Mouse (Mus musculus): ENCODE data around the gene Chka. TPM values are rescaled to one million over a fixed set of nuclear protein-coding genes. Genes with fewer than 3 reads are reported as not detected.

Gene Chka
- polyA plus RNA-seq, 1 experiment from 2014 or later = 40.3 TPM

DNA sequence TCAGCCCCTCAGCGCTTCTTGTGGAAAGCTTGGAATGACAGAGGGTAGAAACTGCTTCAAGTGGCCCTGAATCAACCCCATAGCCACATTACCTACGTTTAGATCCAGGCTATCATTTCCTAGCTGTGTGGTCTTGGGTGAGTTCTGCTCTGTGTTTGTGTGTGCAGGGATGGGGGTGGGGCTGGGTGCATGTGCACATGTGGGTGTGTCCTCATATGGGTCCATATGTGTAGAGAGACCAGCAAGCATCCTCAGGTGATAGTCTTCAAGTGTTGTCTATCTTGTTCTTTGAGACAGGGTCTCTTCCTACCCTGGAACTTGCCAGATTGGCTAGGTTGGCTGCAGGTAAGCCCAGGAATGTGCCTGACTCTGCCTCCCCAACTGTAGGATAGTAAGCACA is 2.3 kb upstream of the Chka start:
- Histone ChIP-seq H3K27me3 (ENCODE audit: insufficient read depth, poor library complexity, severe bottlenecking) (no peaks in the 10 kb centered on the region), H3K36me3 (no peaks in the 10 kb centered on the region), H3K9me3 (no peaks in the 10 kb centered on the region), H3K4me1 (peaks cover 19% of the 10 kb centered on the region), H3K27ac (no peak overlapping the region), H3K4me3 (no peak overlapping the region)
- 83% methylated on average over 2 of the region's 2 CpGs for WGBS
- DNase-seq (ENCODE audit: low spot score) = peak; percentile 66

GRCm38 (mm10) chr19:3850076-3850475 is 1.5 kb upstream of the Chka start:
- no peaks in the 10 kb centered on the region for H3K9me3 ChIP-seq
- DNase-seq (ENCODE audit: low spot score) = peak; percentile 74
- H3K36me3 ChIP-seq = no peaks in the 10 kb centered on the region
- WGBS = 32% methylated on average over 5 of the region's 5 CpGs
- no peak overlapping the region; the same call in 1 of the 2 replicates for H3K27ac ChIP-seq
- no peaks in the 10 kb centered on the region for H3K27me3 ChIP-seq (ENCODE audit: insufficient read depth, poor library complexity, severe bottlenecking)
- H3K4me1 ChIP-seq = peaks cover 19% of the 10 kb centered on the region
- no peak overlapping the region for H3K4me3 ChIP-seq

DNA sequence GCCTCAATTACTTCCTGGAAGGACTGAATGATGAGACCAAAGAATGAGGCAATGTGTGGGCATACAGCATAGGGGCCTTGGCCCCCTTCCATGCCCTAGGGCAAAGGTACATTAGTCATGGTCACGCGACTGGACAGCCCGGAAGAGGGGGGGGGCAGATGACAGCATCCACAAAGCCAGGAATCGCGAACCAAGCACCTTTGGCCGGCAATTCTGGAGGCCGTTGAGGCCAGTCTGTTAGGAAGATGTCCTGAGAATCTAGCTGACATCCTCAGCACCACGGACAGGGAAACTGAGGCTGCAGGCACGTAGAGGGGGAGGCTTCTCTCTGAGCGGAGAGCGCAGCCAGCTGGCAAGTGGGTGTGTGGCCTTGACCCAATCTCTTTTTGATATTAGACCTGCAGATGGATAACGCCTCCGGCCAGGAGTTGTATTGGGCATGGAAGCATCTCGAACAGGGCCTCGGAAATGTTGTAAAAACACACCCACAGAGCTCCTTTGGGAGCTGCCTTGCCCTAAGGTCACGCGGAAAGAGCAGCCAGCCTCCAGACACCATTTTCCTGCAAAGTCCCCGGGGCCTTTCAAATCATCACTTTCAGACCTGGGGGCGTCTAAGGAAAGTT is 615 bp upstream of the Chka start:
- WGBS = 3% methylated on average over 19 of the region's 19 CpGs
- H3K36me3 ChIP-seq = no peaks in the 10 kb centered on the region
- H3K27me3 ChIP-seq (ENCODE audit: insufficient read depth, poor library complexity, severe bottlenecking) = no peaks in the 10 kb centered on the region
- peak overlapping the region; percentile 98 for H3K27ac ChIP-seq
- H3K9me3 ChIP-seq = no peaks in the 10 kb centered on the region
- peak; percentile 79 for DNase-seq (ENCODE audit: low spot score)
- peak overlapping the region; percentile 91 for H3K4me3 ChIP-seq
- peaks cover 28% of the 10 kb centered on the region for H3K4me1 ChIP-seq

DNA sequence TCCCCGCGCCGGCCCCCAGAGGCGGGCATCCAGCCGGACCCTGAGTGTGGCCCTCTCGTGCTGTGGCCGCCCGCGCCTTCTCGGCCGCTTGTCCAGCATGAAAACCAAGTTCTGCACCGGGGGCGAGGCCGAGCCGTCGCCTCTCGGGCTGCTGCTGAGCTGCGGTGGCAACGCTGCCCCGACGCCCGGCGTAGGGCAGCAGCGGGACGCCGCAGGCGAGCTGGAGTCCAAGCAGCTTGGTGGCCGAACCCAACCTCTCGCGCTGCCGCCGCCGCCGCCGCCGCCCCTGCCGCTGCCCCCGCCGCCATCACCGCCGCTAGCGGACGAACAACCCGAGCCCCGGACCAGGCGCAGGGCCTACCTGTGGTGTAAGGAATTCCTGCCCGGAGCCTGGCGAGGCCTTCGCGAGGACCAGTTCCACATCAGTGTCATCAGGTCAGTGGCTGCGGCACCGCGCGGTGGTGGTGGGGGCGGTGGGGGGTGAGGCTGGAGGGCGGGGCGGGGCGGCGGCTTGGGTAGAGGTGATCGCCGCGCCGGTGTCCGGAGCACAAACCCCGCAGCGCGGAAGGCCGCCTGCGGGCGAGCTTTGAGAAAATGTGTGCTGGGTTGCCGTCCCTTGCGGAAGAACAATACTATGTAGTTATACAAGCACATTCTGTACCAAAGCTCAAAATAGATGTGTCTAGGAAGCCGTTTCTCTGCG is 557 bp downstream of the Chka start:
- WGBS = under 1% methylated on average over 72 of the region's 74 CpGs
- peaks cover 28% of the 10 kb centered on the region for H3K4me1 ChIP-seq
- H3K9me3 ChIP-seq = no peaks in the 10 kb centered on the region
- peak overlapping the region; percentile 91 for H3K4me3 ChIP-seq
- H3K27ac ChIP-seq = peak overlapping the region; percentile 98
- H3K27me3 ChIP-seq (ENCODE audit: insufficient read depth, poor library complexity, severe bottlenecking) = no peaks in the 10 kb centered on the region
- no peaks in the 10 kb centered on the region for H3K36me3 ChIP-seq
- peak; percentile 85 for DNase-seq (ENCODE audit: low spot score)

- Histone ChIP-seq H3K36me3 (no peaks in the 10 kb centered on the region), H3K4me3 (peak overlapping the region; percentile 91), H3K4me1 (peaks cover 32% of the 10 kb centered on the region), H3K9me3 (no peaks in the 10 kb centered on the region), H3K27me3 (ENCODE audit: insufficient read depth, poor library complexity, severe bottlenecking) (no peaks in the 10 kb centered on the region), H3K27ac (no peak overlapping the region)
- 91% methylated on average over 10 of the region's 10 CpGs for WGBS
- DNase-seq (ENCODE audit: low spot score) = peak; percentile 38
These were observed 1.5 kb downstream of the Chka start for GRCm38 (mm10) chr19:3853121-3853520.

DNA sequence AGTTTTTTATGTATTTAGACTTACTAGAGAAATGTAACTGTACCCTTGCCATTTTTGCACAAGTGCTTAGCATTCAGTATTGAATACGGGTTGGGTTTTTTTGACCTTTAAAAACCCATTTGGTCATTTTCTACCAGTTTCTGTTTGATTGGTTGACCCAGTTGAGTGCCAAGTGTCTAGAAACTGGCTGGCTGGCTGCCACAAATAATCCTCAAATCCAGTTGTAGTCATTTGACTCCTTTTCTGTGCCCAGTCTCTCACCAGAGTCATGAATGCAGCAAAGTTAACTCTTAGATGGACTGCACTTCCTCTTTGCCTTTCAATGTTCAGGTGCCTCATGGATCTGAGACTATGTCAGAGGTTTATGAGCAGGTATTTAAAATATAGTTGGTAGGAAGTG is 2.3 kb downstream of the Chka start:
- H3K4me1 ChIP-seq = peaks cover 32% of the 10 kb centered on the region
- H3K36me3 ChIP-seq = no peaks in the 10 kb centered on the region
- WGBS = 98% methylated on average over 1 of the region's 1 CpGs
- DNase-seq (ENCODE audit: low spot score) = no peak
- H3K27ac ChIP-seq = no peak overlapping the region
- H3K4me3 ChIP-seq = no peak overlapping the region
- no peaks in the 10 kb centered on the region for H3K9me3 ChIP-seq
- H3K27me3 ChIP-seq (ENCODE audit: insufficient read depth, poor library complexity, severe bottlenecking) = no peaks in the 10 kb centered on the region

GRCm38 (mm10) chr19:3855091-3855490 is 3.5 kb downstream of the Chka start:
- H3K4me3 ChIP-seq = no peak overlapping the region
- H3K36me3 ChIP-seq = no peaks in the 10 kb centered on the region
- peaks cover 30% of the 10 kb centered on the region for H3K4me1 ChIP-seq
- no peak overlapping the region for H3K27ac ChIP-seq
- WGBS = 74% methylated on average over 6 of the region's 6 CpGs
- peak; percentile 45 for DNase-seq (ENCODE audit: low spot score)
- no peaks in the 10 kb centered on the region for H3K9me3 ChIP-seq
- no peaks in the 10 kb centered on the region for H3K27me3 ChIP-seq (ENCODE audit: insufficient read depth, poor library complexity, severe bottlenecking)

- Histone ChIP-seq H3K4me1 (peaks cover 28% of the 10 kb centered on the region), H3K4me3 (0 out of 2 replicates have a peak overlapping the region, but pooled peaks have one; percentile 19), H3K27me3 (ENCODE audit: insufficient read depth, poor library complexity, severe bottlenecking) (no peaks in the 10 kb centered on the region), H3K36me3 (0 out of 2 replicates have a peak, but pooled peaks cover under 1% of the 10 kb centered on the region), H3K27ac (no peak overlapping the region), H3K9me3 (no peaks in the 10 kb centered on the region)
- no peak for DNase-seq (ENCODE audit: low spot score)
- 29% methylated on average over 4 of the region's 4 CpGs for WGBS
These were observed 4.0 kb downstream of the Chka start for GRCm38 (mm10) chr19:3855601-3856000.

GRCm38 (mm10) chr19:3857220-3857619 is 5.6 kb downstream of the Chka start:
- no peak for DNase-seq (ENCODE audit: low spot score)
- Histone ChIP-seq H3K9me3 (no peaks in the 10 kb centered on the region), H3K4me3 (no peak overlapping the region), H3K4me1 (peaks cover 13% of the 10 kb centered on the region), H3K27me3 (ENCODE audit: insufficient read depth, poor library complexity, severe bottlenecking) (no peaks in the 10 kb centered on the region), H3K36me3 (peaks cover 5% of the 10 kb centered on the region; the same call in 1 of the 2 replicates), H3K27ac (no peak overlapping the region)
- WGBS = 78% methylated on average over 3 of the region's 3 CpGs

- no peaks in the 10 kb centered on the region for H3K9me3 ChIP-seq
- H3K4me1 ChIP-seq = 0 out of 2 replicates have a peak, but pooled peaks cover 3% of the 10 kb centered on the region
- peaks cover 29% of the 10 kb centered on the region for H3K36me3 ChIP-seq
- DNase-seq (ENCODE audit: low spot score) = no peak
- H3K27me3 ChIP-seq (ENCODE audit: insufficient read depth, poor library complexity, severe bottlenecking) = no peaks in the 10 kb centered on the region
- 69% methylated on average over 2 of the region's 2 CpGs for WGBS
- no peak overlapping the region for H3K27ac ChIP-seq
- no peak overlapping the region for H3K4me3 ChIP-seq
These were observed 11.1 kb downstream of the Chka start for GRCm38 (mm10) chr19:3862713-3863112.

DNA sequence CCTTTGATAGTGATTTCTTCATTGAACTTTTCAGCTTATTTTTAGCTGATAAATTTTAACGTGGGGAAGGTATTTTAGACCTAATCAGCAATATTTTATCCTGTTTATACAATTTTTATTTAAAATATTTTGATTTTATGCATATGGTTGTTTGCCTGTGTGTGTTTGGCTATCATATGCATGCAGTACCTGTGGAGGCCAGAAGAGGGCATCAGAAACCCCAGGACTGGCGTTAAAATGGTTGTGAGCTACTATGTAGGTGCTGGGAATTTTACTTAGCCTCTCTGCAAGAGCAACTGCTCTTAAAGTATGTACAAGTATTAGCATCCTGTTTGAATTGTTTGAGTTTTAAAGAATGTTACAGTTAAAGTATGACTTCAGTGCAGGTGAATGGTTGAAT is 13.4 kb downstream of the Chka start:
- H3K4me1 ChIP-seq = no peaks in the 10 kb centered on the region
- DNase-seq (ENCODE audit: low spot score) = no peak
- H3K9me3 ChIP-seq = no peaks in the 10 kb centered on the region
- H3K27ac ChIP-seq = no peak overlapping the region
- WGBS = 82% methylated on average over 2 of the region's 2 CpGs
- peaks cover 29% of the 10 kb centered on the region for H3K36me3 ChIP-seq
- H3K4me3 ChIP-seq = no peak overlapping the region
- H3K27me3 ChIP-seq (ENCODE audit: insufficient read depth, poor library complexity, severe bottlenecking) = no peaks in the 10 kb centered on the region

DNA sequence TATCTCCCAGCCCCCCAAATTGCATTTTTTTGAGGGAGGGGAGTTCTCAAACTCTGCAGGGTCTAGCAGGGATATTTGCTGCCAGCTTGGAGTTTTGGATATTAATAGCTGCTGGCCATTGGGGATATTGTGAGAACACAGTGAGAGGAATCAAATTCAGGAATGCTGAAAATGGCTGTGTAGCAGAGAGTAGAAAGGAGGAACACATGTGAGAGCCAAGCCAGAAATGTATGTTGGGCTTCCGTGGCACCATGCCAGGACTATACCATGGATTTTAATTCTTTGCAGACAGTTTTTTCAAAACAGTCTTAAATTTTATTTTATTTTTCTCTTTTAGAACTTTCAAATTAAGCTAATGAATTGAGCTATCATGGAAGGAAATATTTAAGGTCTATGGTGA is 16.7 kb downstream of the Chka start:
- WGBS = 98% methylated on average over 1 of the region's 1 CpGs
- H3K27ac ChIP-seq = no peak overlapping the region

GRCm38 (mm10) chr19:3871468-3871867 is 19.9 kb downstream of the Chka start:
- no peaks in the 10 kb centered on the region for H3K9me3 ChIP-seq
- H3K4me3 ChIP-seq = no peak overlapping the region
- H3K27ac ChIP-seq = no peak overlapping the region
- H3K36me3 ChIP-seq = peaks cover 10% of the 10 kb centered on the region
- H3K4me1 ChIP-seq = 0 out of 2 replicates have a peak, but pooled peaks cover 3% of the 10 kb centered on the region
- H3K27me3 ChIP-seq (ENCODE audit: insufficient read depth, poor library complexity, severe bottlenecking) = no peaks in the 10 kb centered on the region
- no peak for DNase-seq (ENCODE audit: low spot score)

More for the DNA sequence above, 16.7 kb downstream of the Chka start:
- Histone ChIP-seq H3K9me3 (no peaks in the 10 kb centered on the region), H3K4me3 (no peak overlapping the region), H3K4me1 (0 out of 2 replicates have a peak, but pooled peaks cover 3% of the 10 kb centered on the region), H3K36me3 (peaks cover 24% of the 10 kb centered on the region), H3K27me3 (ENCODE audit: insufficient read depth, poor library complexity, severe bottlenecking) (no peaks in the 10 kb centered on the region)
- no peak for DNase-seq (ENCODE audit: low spot score)
